Mouse (Mus musculus): ENCODE results near the gene Baz1b.

- TF ChIP-seq CTCF (IDR thresholded peaks at IDR 0.05; ENCODE audit: control insufficient read depth, insufficient read depth, insufficient read length): no peak
- no peak for TF ChIP-seq MYOG (IDR thresholded peaks at IDR 0.05; ENCODE audit: control insufficient read depth, extremely low read depth, insufficient read length)
- TF ChIP-seq MYOD1 (IDR thresholded peaks at IDR 0.05; ENCODE audit: control insufficient read depth, insufficient read length, low read depth): no peak
- no peak for TF ChIP-seq FOSL1 (IDR thresholded peaks at IDR 0.05; ENCODE audit: insufficient read depth, low read length, poor library complexity, severe bottlenecking)
- no peak for TF ChIP-seq USF1 (IDR thresholded peaks at IDR 0.05; ENCODE audit: low read depth)
- no peak for TF ChIP-seq MAX (IDR thresholded peaks at IDR 0.05)
- no peak for TF ChIP-seq CEBPB (IDR thresholded peaks at IDR 0.05; ENCODE audit: low read depth)
These were observed 2.0 kb upstream of the Baz1b start for GRCm38 (mm10) chr5:135185016-135185415.

Data from C2C12 (cell line).